Mouse (Mus musculus) MEL (cell line): ENCODE data around the gene Pak7. TPM values are rescaled to one million over a fixed set of nuclear protein-coding genes. Genes with fewer than 3 reads are reported as not detected.

Experiments used
- DNase-seq: peaks from one replicate; pipeline ENCODE4 v3.0.0; 2011; ENCODE audit warnings: low read depth, low spot score
- H3K27ac ChIP-seq: 2 replicates; pipeline ENCODE4 v1.5.1; 2012; ENCODE audit warnings: low read depth, mild to moderate bottlenecking, control low read depth, low read length, moderate library complexity; ENCODE audit not compliant: control insufficient read depth
- H3K27me3 ChIP-seq, 2 experiments: fragments of 150-350 bp in 1 of 2; sonication (generic) in 1 of 2; 2 replicates each; pipeline ENCODE4 v1.6.1; 2012; ENCODE audit warnings: low read length in 2 of 2, mild to moderate bottlenecking in 2 of 2, improper control_type of control experiment in 1 of 2, moderate library complexity in 1 of 2; ENCODE audit not compliant: insufficient read depth in 2 of 2, control insufficient read depth in 1 of 2
- H3K36me3 ChIP-seq, 2 experiments: 2 replicates each; pipeline ENCODE4 v1.6.1; 2012 to 2014; ENCODE audit warnings: low read length in 2 of 2, improper control_type of control experiment in 1 of 2, inconsistent platforms in 1 of 2, mild to moderate bottlenecking in 1 of 2; ENCODE audit not compliant: insufficient read depth in 2 of 2, control insufficient read depth in 1 of 2
- H3K4me1 ChIP-seq, 2 experiments: fragments of 150-350 bp in 1 of 2; sonication (generic) in 1 of 2; 2 replicates each; pipeline ENCODE4 v1.6.1; 2012; ENCODE audit warnings: low read length in 2 of 2, improper control_type of control experiment in 1 of 2, mild to moderate bottlenecking in 1 of 2; ENCODE audit not compliant: insufficient read depth in 2 of 2, control insufficient read depth in 1 of 2
- H3K4me3 ChIP-seq, 2 experiments: fragments of 150-350 bp in 1 of 2; sonication (generic) in 1 of 2; 2 replicates each; pipeline ENCODE4 v1.5.1; 2012; ENCODE audit warnings: low read depth in 2 of 2, low read length in 2 of 2, mild to moderate bottlenecking in 2 of 2, moderate library complexity in 2 of 2, control low read depth in 1 of 2, improper control_type of control experiment in 1 of 2; ENCODE audit not compliant: control insufficient read depth in 1 of 2, insufficient read depth in 1 of 2
- H3K79me2 ChIP-seq: 2 replicates; pipeline ENCODE4 v1.6.1; 2012; ENCODE audit warnings: mild to moderate bottlenecking, low read length, moderate library complexity; ENCODE audit not compliant: control insufficient read depth, poor library complexity, insufficient read depth
- H3K9ac ChIP-seq: 2 replicates; pipeline ENCODE4 v1.6.1; 2012; ENCODE audit warnings: low read depth, mild to moderate bottlenecking, control low read depth, low read length, moderate library complexity; ENCODE audit not compliant: control insufficient read depth, poor library complexity, severe bottlenecking
- H3K9me3 ChIP-seq: fragments of 150-350 bp; sonication (generic); replicated peaks from 2 replicates; pipeline ENCODE4 v1.6.1; 2012; ENCODE audit warnings: mild to moderate bottlenecking, low read length, improper control_type of control experiment, moderate library complexity; ENCODE audit not compliant: insufficient read depth
- BHLHE40 ChIP-seq: IDR thresholded peaks from 2 replicates; pipeline ENCODE4 v1.6.1; 2012; ENCODE audit warnings: low read depth, mild to moderate bottlenecking, inconsistent platforms, low read length, improper control_type of control experiment, borderline replicate concordance
- CHD1 ChIP-seq: IDR thresholded peaks from 2 replicates; pipeline ENCODE4 v1.6.1; 2012; ENCODE audit warnings: low read depth, mild to moderate bottlenecking, inconsistent platforms, low read length, improper control_type of control experiment
- CHD2 ChIP-seq: IDR thresholded peaks from 2 replicates; pipeline ENCODE4 v1.6.1; 2011; ENCODE audit warnings: low read length, improper control_type of control experiment
- CTCF ChIP-seq, 3 experiments: IDR thresholded peaks in 2 of 3; conservative IDR thresholded peaks in 1 of 3; 2 replicates each; pipeline ENCODE4 v1.5.1; 2011 to 2012; ENCODE audit warnings: low read length in 3 of 3, low read depth in 2 of 3, mild to moderate bottlenecking in 2 of 3, improper control_type of control experiment in 1 of 3, inconsistent platforms in 1 of 3, mixed read lengths in 1 of 3, moderate library complexity in 1 of 3; ENCODE audit not compliant: control insufficient read depth in 1 of 3, insufficient read depth in 1 of 3, poor library complexity in 1 of 3, severe bottlenecking in 1 of 3
- E2F4 ChIP-seq: IDR thresholded peaks from 2 replicates; pipeline ENCODE4 v1.6.1; 2011; ENCODE audit warnings: low read depth, low read length, improper control_type of control experiment, borderline replicate concordance
- ELF1 ChIP-seq: IDR thresholded peaks from 2 replicates; pipeline ENCODE4 v1.6.1; 2014; ENCODE audit warnings: low read depth, mild to moderate bottlenecking, inconsistent platforms, low read length, improper control_type of control experiment, moderate library complexity
- EP300 ChIP-seq, 2 experiments: IDR thresholded peaks; 2 replicates each; pipeline ENCODE4 v1.6.1; 2011; ENCODE audit warnings: improper control_type of control experiment in 2 of 2, low read length in 2 of 2, low read depth in 1 of 2, mild to moderate bottlenecking in 1 of 2
- ETS1 ChIP-seq: IDR thresholded peaks from 2 replicates; pipeline ENCODE4 v1.6.1; 2012; ENCODE audit warnings: low read depth, mild to moderate bottlenecking, inconsistent platforms, low read length, improper control_type of control experiment, moderate library complexity
- GATA1 ChIP-seq: IDR thresholded peaks from 2 replicates; pipeline ENCODE4 v1.6.1; 2011; ENCODE audit warnings: low read depth, low read length, improper control_type of control experiment
- JUND ChIP-seq: IDR thresholded peaks from 2 replicates; pipeline ENCODE4 v1.6.1; 2011; ENCODE audit warnings: low read depth, mild to moderate bottlenecking, improper control_type of control experiment, low read length
- MAX ChIP-seq: IDR thresholded peaks from 2 replicates; pipeline ENCODE4 v1.6.1; 2011; ENCODE audit warnings: low read length, improper control_type of control experiment
- MAZ ChIP-seq: IDR thresholded peaks from 2 replicates; pipeline ENCODE4 v1.6.1; 2012; ENCODE audit warnings: low read depth, mild to moderate bottlenecking, inconsistent platforms, low read length, improper control_type of control experiment
- MEF2A ChIP-seq: IDR thresholded peaks from 2 replicates; pipeline ENCODE4 v1.6.1; 2014; ENCODE audit warnings: low read depth, mild to moderate bottlenecking, inconsistent platforms, low read length, improper control_type of control experiment; ENCODE audit not compliant: poor library complexity, insufficient replicate concordance, severe bottlenecking; ENCODE audit errors: extremely low read depth
- MYC ChIP-seq: IDR thresholded peaks from 2 replicates; pipeline ENCODE4 v1.6.1; 2011; ENCODE audit warnings: low read depth, mild to moderate bottlenecking, low read length, improper control_type of control experiment, moderate library complexity
- NRF1 ChIP-seq: IDR thresholded peaks from 2 replicates; pipeline ENCODE4 v1.6.1; 2014; ENCODE audit warnings: low read depth, mild to moderate bottlenecking, inconsistent platforms, low read length, improper control_type of control experiment, moderate library complexity; ENCODE audit not compliant: poor library complexity, insufficient read depth, severe bottlenecking
- POLR2A ChIP-seq, 2 experiments: IDR thresholded peaks; 2 replicates each; pipeline ENCODE4 v1.6.1; 2011 to 2012; ENCODE audit warnings: low read length in 2 of 2, mild to moderate bottlenecking in 2 of 2, control low read depth in 1 of 2, improper control_type of control experiment in 1 of 2, low read depth in 1 of 2, moderate library complexity in 1 of 2; ENCODE audit not compliant: control insufficient read depth in 1 of 2, insufficient read depth in 1 of 2, poor library complexity in 1 of 2
- POLR2AphosphoS2 ChIP-seq: IDR thresholded peaks from 2 replicates; pipeline ENCODE4 v1.6.1; 2011; ENCODE audit warnings: low read length, improper control_type of control experiment
- RCOR1 ChIP-seq: IDR thresholded peaks from 2 replicates; pipeline ENCODE4 v1.6.1; 2012; ENCODE audit warnings: low read depth, mild to moderate bottlenecking, inconsistent platforms, low read length, improper control_type of control experiment
- SMC3 ChIP-seq: IDR thresholded peaks from 2 replicates; pipeline ENCODE4 v1.6.1; 2011; ENCODE audit warnings: low read depth, low read length, improper control_type of control experiment
- TAL1 ChIP-seq: IDR thresholded peaks from 2 replicates; pipeline ENCODE4 v1.6.1; 2012; ENCODE audit warnings: mild to moderate bottlenecking, inconsistent platforms, low read length, moderate library complexity, mixed read lengths
- TBP ChIP-seq: IDR thresholded peaks from 2 replicates; pipeline ENCODE4 v1.8.0; 2011; ENCODE audit warnings: low read depth, low read length, improper control_type of control experiment
- TCF12 ChIP-seq: IDR thresholded peaks from 2 replicates; pipeline ENCODE4 v1.6.1; 2014; ENCODE audit warnings: low read depth, mild to moderate bottlenecking, inconsistent platforms, low read length, improper control_type of control experiment, moderate library complexity
- UBTF ChIP-seq: IDR thresholded peaks from 2 replicates; pipeline ENCODE4 v1.6.1; 2012; ENCODE audit warnings: low read depth, mild to moderate bottlenecking, inconsistent platforms, low read length, improper control_type of control experiment, moderate library complexity, borderline replicate concordance; ENCODE audit not compliant: insufficient read depth
- USF1 ChIP-seq: IDR thresholded peaks from 2 replicates; pipeline ENCODE4 v1.6.1; 2014; ENCODE audit warnings: low read depth, mild to moderate bottlenecking, inconsistent platforms, low read length, improper control_type of control experiment, moderate library complexity
- USF2 ChIP-seq, 2 experiments: IDR thresholded peaks; 2 replicates each; pipeline ENCODE4 v1.6.1; 2011 to 2012; ENCODE audit warnings: improper control_type of control experiment in 2 of 2, low read length in 2 of 2, borderline replicate concordance in 1 of 2, inconsistent platforms in 1 of 2, low read depth in 1 of 2, mild to moderate bottlenecking in 1 of 2; ENCODE audit not compliant: insufficient read depth in 1 of 2
- ZKSCAN1 ChIP-seq: IDR thresholded peaks from 2 replicates; pipeline ENCODE4 v1.6.1; 2012; ENCODE audit warnings: low read depth, mild to moderate bottlenecking, inconsistent platforms, low read length, improper control_type of control experiment, moderate library complexity
- ZMIZ1 ChIP-seq: IDR thresholded peaks from 2 replicates; pipeline ENCODE4 v1.6.1; 2012; ENCODE audit warnings: low read depth, mild to moderate bottlenecking, inconsistent platforms, low read length, improper control_type of control experiment, moderate library complexity
- ZNF384 ChIP-seq: IDR thresholded peaks from 2 replicates; pipeline ENCODE4 v1.6.1; 2012; ENCODE audit warnings: low read depth, mild to moderate bottlenecking, inconsistent platforms, low read length, improper control_type of control experiment
- polyA plus RNA-seq, 2 experiments: library from polyadenylated mRNA; stranded (reverse) in 1 of 2; unstranded in 1 of 2; fragments of >175 nt in 1 of 2; fragments of >200 nt in 1 of 2; gene quantifications; 2 replicates each; pipeline versions ENCODE4 v1.2.1 to v1.2.4; 2012; ENCODE audit warnings: low replicate concordance in 2 of 2, low read depth in 1 of 2; ENCODE audit not compliant: insufficient read length in 2 of 2, insufficient read depth in 1 of 2, missing spikeins in 1 of 2
- total RNA-seq: library from RNA; depleted of rRNA; stranded (reverse); fragments of 300-350 nt; gene quantifications from 2 replicates; pipeline ENCODE4 v1.2.3, GENCODE M21; 2012

The Pak7 gene
- total and polyA plus RNA-seq, 3 experiments, result not detected

GRCm38 (mm10) chr2:136059029-136059669, 328.6 kb downstream of the Pak7 start:
- no peaks in the 10 kb centered on the region for H3K9me3 ChIP-seq
- H3K4me3 ChIP-seq, result no peak overlapping the region
- no peak for DNase-seq
- no peak overlapping the region for H3K9ac ChIP-seq
- H3K27ac ChIP-seq, result no peak overlapping the region
- no peaks in the 10 kb centered on the region for H3K4me1 ChIP-seq
- TF ChIP-seq POLR2AphosphoS2, result no peak
- no peak for TF ChIP-seq TAL1
- TF ChIP-seq UBTF, result no peak
- no peak for TF ChIP-seq RCOR1
- no peak for TF ChIP-seq CTCF (IDR thresholded peaks at IDR 0.05 in 2 of 3, conservative IDR thresholded peaks at IDR 0.05 in 1 of 3; ENCODE audit: control insufficient read depth in 1 of 3, insufficient read depth in 1 of 3, low read depth in 2 of 3, low read length in 3 of 3, poor library complexity in 1 of 3, severe bottlenecking in 1 of 3)
- TF ChIP-seq USF1, result no peak
- TF ChIP-seq ETS1, result no peak
- TF ChIP-seq MYC, result no peak
- no peak for TF ChIP-seq ELF1
- TF ChIP-seq NRF1, result no peak
- TF ChIP-seq E2F4, result no peak
- no peak for TF ChIP-seq ZMIZ1
- no peak for TF ChIP-seq BHLHE40
- no peak for TF ChIP-seq MAZ
- no peak for TF ChIP-seq MEF2A
- TF ChIP-seq SMC3, result no peak
- no peak for TF ChIP-seq POLR2A (IDR thresholded peaks at IDR 0.05; ENCODE audit: control insufficient read depth in 1 of 2, insufficient read depth in 1 of 2, low read depth in 1 of 2, low read length in 2 of 2, poor library complexity in 1 of 2)
- TF ChIP-seq CHD2, result no peak
- TF ChIP-seq EP300 (IDR thresholded peaks at IDR 0.05; ENCODE audit: low read depth in 1 of 2, low read length in 2 of 2), result no peak
- TF ChIP-seq ZNF384, result no peak
- TF ChIP-seq, all 39 proteins: peak for 0
- H3K79me2 ChIP-seq, result no peaks in the 10 kb centered on the region
- no peaks in the 10 kb centered on the region for H3K27me3 ChIP-seq
- no peaks in the 10 kb centered on the region for H3K36me3 ChIP-seq

DNA sequence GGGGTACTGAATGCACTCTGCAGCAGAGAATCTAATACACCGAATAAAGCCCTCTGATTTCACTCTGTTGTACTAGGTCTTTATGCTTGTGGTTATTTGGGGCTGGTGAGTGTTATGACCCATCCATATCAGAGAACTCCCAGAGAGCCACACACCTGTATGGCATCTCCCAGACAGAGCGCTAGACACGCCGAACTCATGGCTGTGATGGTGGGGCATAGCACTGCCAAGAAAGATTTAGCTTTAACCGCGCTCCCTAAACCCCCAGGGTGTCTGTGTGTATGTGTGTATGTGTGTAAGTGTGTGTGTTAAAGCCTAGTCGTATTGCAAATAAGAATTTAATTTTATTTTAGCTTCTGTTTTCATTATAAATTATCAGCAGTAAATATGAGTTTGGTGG, 329.4 kb downstream of the Pak7 start:
- no peaks in the 10 kb centered on the region for H3K79me2 ChIP-seq
- no peaks in the 10 kb centered on the region for H3K27me3 ChIP-seq
- TF ChIP-seq JUND (no peak), POLR2A (IDR thresholded peaks at IDR 0.05; ENCODE audit: control insufficient read depth in 1 of 2, insufficient read depth in 1 of 2, low read depth in 1 of 2, low read length in 2 of 2, poor library complexity in 1 of 2) (no peak), ZMIZ1 (no peak), TBP (no peak), USF2 (IDR thresholded peaks at IDR 0.05; ENCODE audit: borderline replicate concordance in 1 of 2, insufficient read depth in 1 of 2, low read depth in 1 of 2, low read length in 2 of 2) (no peak), MYC (no peak), CTCF (IDR thresholded peaks at IDR 0.05 in 2 of 3, conservative IDR thresholded peaks at IDR 0.05 in 1 of 3; ENCODE audit: control insufficient read depth in 1 of 3, insufficient read depth in 1 of 3, low read depth in 2 of 3, low read length in 3 of 3, poor library complexity in 1 of 3, severe bottlenecking in 1 of 3) (no peak), CHD1 (no peak), TCF12 (no peak), ETS1 (no peak), MAX (no peak), ELF1 (no peak), ZKSCAN1 (no peak), GATA1 (no peak)
- H3K9ac ChIP-seq, result no peak overlapping the region
- DNase-seq, result no peak
- H3K27ac ChIP-seq, result no peak overlapping the region
- H3K4me3 ChIP-seq, result no peak overlapping the region
- no peaks in the 10 kb centered on the region for H3K36me3 ChIP-seq
- H3K4me1 ChIP-seq, result no peaks in the 10 kb centered on the region
- no peaks in the 10 kb centered on the region for H3K9me3 ChIP-seq
